Mouse (Mus musculus): ENCODE data around the gene Hira. TPM values are rescaled to one million over a fixed set of nuclear protein-coding genes. Genes with fewer than 3 reads are reported as not detected.
A peak's percentile ranks its signal among the peaks of the same experiment; 100 is the strongest.
"Not testable (repeated sequence)": the region's sequence is repeated elsewhere in the genome, so short reads cannot be mapped to it uniquely, and the experiment has no call there.

Gene Hira
- polyA plus RNA-seq (2016; fragmentation: Nextera tagmentation; extraction: Ambion mirVana) = 28.1 and 29.1 TPM in 2 replicates

DNA sequence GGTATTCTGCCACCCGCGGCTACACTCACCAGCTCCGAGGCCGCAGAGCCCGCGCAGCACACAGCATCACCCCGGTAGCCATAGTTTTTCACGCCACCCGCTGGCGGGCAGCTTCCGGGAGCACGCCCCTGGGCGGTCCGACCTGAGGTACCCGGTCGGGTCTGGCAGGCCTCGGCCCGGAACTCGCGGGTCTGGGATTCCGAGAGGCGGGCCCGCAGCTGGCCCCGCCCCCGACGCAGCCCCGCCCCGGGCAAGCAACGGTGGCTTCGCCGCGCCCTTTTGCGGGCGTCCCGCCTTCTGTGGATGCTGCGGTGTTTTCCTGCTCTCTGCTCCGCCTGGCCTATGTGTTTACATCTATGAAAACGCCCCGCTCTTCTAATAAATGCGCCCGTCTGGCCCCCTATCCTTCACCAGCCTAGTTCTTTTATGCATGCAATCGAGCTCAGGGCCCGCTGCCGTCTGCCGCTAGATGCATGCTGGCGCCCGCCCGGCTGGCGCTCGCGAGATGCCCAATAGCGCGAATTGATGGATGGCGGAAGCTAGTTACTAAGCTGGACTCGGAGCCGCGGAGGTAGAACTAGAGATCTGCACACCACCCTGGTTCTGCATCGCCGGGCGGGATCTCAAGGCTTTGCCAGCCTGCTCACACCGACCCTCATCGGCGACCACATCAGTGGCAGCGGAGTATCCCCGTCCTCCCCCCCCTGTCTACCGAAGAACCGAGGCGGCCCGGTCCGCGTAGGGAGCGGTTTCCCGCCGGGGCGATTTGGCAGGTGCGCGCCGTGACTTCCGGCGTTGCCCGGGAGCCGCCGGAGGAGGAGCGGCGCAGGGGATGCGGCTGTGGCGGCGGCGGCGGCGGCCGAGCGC lies at the start of gene Hira, which contains the start of gene Mrpl40:
Gene Hira, plus strand, starts transcription at position 596 of the 867 bp plus-strand sequence.
Gene Mrpl40, minus strand, starts transcription at position 421 of the 867 bp plus-strand sequence.
- WGBS = under 1% methylated on average over 90 of the region's 93 CpGs
- peaks cover 25% of the 10 kb centered on the region for H3K4me1 ChIP-seq
- H3K4me2 ChIP-seq = peak within 1 kb of the TSS; percentile 78
- peak within 1 kb of the TSS; percentile 97 for H3K27ac ChIP-seq
- peak within 1 kb of the TSS; percentile 89 for H3K4me3 ChIP-seq (replicated peaks)
- H3K27me3 ChIP-seq = no peaks in the 10 kb centered on the region
- H3K9ac ChIP-seq = peak within 1 kb of the TSS; percentile 96
- peaks cover 36% of the 10 kb centered on the region for H3K36me3 ChIP-seq (replicated peaks)
- no peaks in the 10 kb centered on the region for H3K9me3 ChIP-seq
- peak; percentile 93 for ATAC-seq (ENCODE audit: low FRiP score)

DNA sequence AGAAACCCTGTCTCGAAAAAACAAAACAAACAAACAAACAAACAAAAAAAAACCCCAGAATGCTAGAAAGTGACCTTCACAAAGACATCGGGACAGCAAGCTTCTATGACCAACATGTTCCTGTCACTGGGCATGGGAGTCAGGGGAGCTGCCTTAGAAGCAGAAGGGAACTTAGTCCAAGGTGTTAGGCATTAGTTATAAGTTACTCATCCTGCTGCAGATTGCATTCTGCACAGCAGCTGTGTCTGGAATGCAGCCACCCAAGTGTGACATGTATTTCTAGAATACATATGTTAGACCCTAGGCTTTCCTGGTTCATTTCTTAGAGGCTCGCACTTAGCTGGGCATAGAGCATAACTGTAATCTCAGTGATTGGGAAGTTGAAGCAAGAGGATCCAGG lies 48.2 kb upstream of the Hira start:
- no peak overlapping the region for H3K27ac ChIP-seq
- H3K9ac ChIP-seq = no peak overlapping the region
- no peak overlapping the region for H3K4me2 ChIP-seq
- whole genome bisulfite sequencing = 97% methylated on average over 3 of the region's 3 CpGs
- no peak overlapping the region for H3K4me3 ChIP-seq (replicated peaks)
- peaks cover 86% of the 10 kb centered on the region for H3K36me3 ChIP-seq (replicated peaks)
- no peak for ATAC-seq (ENCODE audit: low FRiP score)
- H3K9me3 ChIP-seq = no peaks in the 10 kb centered on the region
- no peaks in the 10 kb centered on the region for H3K4me1 ChIP-seq
- no peaks in the 10 kb centered on the region for H3K27me3 ChIP-seq

DNA sequence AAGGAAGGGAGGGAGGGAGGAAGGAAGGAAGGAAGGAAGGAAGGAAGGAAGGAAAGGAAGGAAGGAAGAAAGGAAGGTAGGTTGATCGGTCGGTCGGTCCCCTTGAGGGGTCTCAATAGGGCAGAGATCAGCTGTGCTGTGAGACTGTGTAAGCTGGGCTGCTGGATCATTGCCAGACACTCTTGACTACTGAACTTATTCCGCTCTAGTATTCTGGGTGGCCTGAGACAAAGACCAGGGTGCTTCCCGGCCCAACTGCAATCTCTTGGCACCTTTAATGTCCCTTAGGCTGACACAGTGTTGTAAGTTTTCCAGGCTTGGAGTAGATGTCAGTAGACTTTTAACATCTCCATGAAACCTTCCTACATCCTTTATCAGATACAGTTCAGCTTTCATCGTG lies 47.7 kb upstream of the Hira start:
- ATAC-seq (ENCODE audit: low FRiP score) = no peak
- WGBS = 97% methylated on average over 6 of the region's 6 CpGs

DNA sequence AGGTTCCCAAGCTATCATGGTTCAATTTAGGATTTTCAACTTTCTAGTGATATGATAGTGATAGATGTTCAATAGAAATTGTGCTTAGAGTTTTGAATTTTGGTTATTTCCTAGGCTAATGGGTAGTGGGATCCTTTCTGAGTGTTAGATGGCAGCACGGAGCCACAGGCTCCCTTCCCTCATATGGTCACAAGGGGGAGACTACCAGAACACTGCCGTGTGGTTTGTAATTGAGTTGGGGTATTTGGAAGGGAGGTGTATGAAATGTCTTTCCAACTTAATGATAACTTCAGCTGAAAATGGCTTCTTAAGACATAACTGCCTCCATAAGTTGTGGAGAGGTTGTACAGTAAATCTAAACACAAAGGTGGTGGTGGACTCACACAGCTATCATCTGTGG lies 43.4 kb upstream of the Hira start:
- Histone ChIP-seq H3K9me3 (no peaks in the 10 kb centered on the region), H3K36me3 (replicated peaks) (peaks cover 57% of the 10 kb centered on the region), H3K27ac (no peak overlapping the region), H3K4me1 (peaks cover 6% of the 10 kb centered on the region), H3K4me2 (no peak overlapping the region), H3K9ac (no peak overlapping the region), H3K4me3 (replicated peaks) (no peak overlapping the region), H3K27me3 (no peaks in the 10 kb centered on the region)
- 80% methylated on average over 2 of the region's 2 CpGs for WGBS
- no peak for ATAC-seq (ENCODE audit: low FRiP score)

More for the DNA sequence above, 47.7 kb upstream of the Hira start:
- Histone ChIP-seq H3K4me3 (replicated peaks) (no peak overlapping the region), H3K4me2 (no peak overlapping the region), H3K36me3 (replicated peaks) (peaks cover 86% of the 10 kb centered on the region), H3K4me1 (no peaks in the 10 kb centered on the region), H3K9me3 (no peaks in the 10 kb centered on the region), H3K27ac (no peak overlapping the region), H3K27me3 (no peaks in the 10 kb centered on the region), H3K9ac (no peak overlapping the region)

DNA sequence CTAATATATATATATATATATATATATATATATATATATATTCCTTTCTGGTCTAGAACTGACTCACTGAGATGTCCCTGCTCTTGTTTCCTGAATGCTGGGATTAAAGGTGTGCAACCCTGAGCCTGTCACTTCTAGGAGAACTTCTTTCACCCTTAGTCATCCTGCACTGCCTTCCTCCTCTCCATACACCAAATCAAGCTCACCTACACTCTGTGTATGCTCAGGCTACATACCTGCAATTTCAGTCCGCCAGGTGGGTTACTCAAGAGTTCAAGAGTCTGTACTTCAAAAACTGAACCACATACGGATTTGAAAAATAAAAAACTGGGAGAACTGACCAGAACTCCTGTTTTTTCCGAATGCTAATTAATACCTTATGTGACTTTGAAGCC lies 40.8 kb upstream of the Hira start:
- 35% methylated on average over 3 of the region's 3 CpGs for WGBS
- Histone ChIP-seq H3K36me3 (replicated peaks) (peaks cover 37% of the 10 kb centered on the region), H3K9ac (peak overlapping the region; percentile 79), H3K9me3 (no peaks in the 10 kb centered on the region), H3K27me3 (no peaks in the 10 kb centered on the region), H3K27ac (no peak overlapping the region), H3K4me2 (peak overlapping the region; percentile 61), H3K4me1 (peaks cover 6% of the 10 kb centered on the region), H3K4me3 (replicated peaks) (peak overlapping the region; percentile 85)
- peak; percentile 39; the same call in 1 of the 2 replicates for ATAC-seq (ENCODE audit: low FRiP score)

GRCm38 (mm10) chr16:18836468-18837208 lies 40.2 kb upstream of the Hira start, which contains the start of the genes 2510002D24Rik and Gm28539:
TSS of gene 2510002D24Rik (plus strand) at chr16:18836578.
TSS of gene Gm28539 (plus strand) at chr16:18836584.
- WGBS = under 1% methylated on average over 45 of the region's 46 CpGs
- no peaks in the 10 kb centered on the region for H3K27me3 ChIP-seq
- H3K4me2 ChIP-seq = peak within 1 kb of the TSS; percentile 61
- peak; percentile 98 for ATAC-seq (ENCODE audit: low FRiP score)
- H3K36me3 ChIP-seq (replicated peaks) = peaks cover 35% of the 10 kb centered on the region
- H3K9me3 ChIP-seq = no peaks in the 10 kb centered on the region
- H3K4me1 ChIP-seq = peaks cover 6% of the 10 kb centered on the region
- peak within 1 kb of the TSS; percentile 79 for H3K9ac ChIP-seq
- H3K4me3 ChIP-seq (replicated peaks) = peak within 1 kb of the TSS; percentile 85
- H3K27ac ChIP-seq = no peak within 1 kb of the TSS

DNA sequence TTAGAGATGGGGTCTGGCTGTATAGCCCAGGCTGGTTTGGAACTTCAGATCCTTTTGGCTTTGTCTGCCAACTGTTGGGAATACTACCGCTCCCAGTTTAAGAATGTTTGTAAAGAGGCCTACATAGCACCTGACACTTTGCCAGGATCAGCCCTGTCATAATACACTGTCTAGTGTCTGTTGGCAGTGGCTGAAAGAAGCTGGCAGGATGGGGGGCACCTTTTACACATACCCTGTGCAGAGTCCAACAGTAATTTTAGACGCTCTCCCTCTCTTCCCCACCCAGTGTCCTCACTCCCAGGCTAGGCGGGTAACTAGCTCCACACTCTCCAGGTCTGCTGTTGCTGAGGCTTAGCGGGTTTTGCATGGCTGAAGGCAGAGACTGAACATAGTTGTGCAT lies 38.5 kb upstream of the Hira start:
- H3K9me3 ChIP-seq = no peaks in the 10 kb centered on the region
- H3K36me3 ChIP-seq (replicated peaks) = peaks cover 25% of the 10 kb centered on the region
- H3K27me3 ChIP-seq = no peaks in the 10 kb centered on the region
- no peak overlapping the region for H3K9ac ChIP-seq
- no peak for ATAC-seq (ENCODE audit: low FRiP score)
- H3K4me3 ChIP-seq (replicated peaks) = no peak overlapping the region
- peaks cover 6% of the 10 kb centered on the region for H3K4me1 ChIP-seq
- no peak overlapping the region for H3K4me2 ChIP-seq
- WGBS = 95% methylated on average over 4 of the region's 4 CpGs
- no peak overlapping the region for H3K27ac ChIP-seq

- ATAC-seq (ENCODE audit: low FRiP score) = no peak
- H3K36me3 ChIP-seq (replicated peaks) = no peaks in the 10 kb centered on the region
- H3K27me3 ChIP-seq = no peaks in the 10 kb centered on the region
- no peak overlapping the region for H3K27ac ChIP-seq
- WGBS = 88% methylated on average over 15 of the region's 15 CpGs
- H3K4me2 ChIP-seq = no peak overlapping the region
- no peaks in the 10 kb centered on the region for H3K9me3 ChIP-seq
- no peak overlapping the region for H3K4me3 ChIP-seq (replicated peaks)
- H3K9ac ChIP-seq = no peak overlapping the region
- H3K4me1 ChIP-seq = no peaks in the 10 kb centered on the region
Measured at GRCm38 (mm10) chr16:18846301-18846820, 30.5 kb upstream of the Hira start.

- 93% methylated on average over 15 of the region's 17 CpGs for WGBS
- ATAC-seq (ENCODE audit: low FRiP score) = not testable (repeated sequence)
Measured at GRCm38 (mm10) chr16:18849521-18850190, 27.2 kb upstream of the Hira start.

DNA sequence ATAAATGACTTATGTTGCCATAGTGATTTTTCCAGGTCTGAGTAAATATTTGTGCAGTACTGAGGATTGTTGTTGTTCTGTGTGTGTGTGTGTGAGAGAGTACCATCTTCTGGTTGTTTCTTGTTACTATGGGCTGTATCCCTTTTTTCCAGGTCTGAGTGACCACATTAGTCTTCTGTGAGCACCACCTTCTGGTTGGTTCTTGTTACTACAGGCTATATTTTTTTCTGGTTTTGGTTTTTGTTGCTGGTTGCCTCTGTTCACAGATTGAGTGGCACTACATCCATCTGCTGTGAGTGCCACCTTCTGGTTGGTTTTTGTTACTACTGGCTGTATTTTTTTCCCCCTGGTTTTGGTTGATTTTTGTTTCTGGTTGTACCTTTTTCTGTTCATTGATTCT lies 18.3 kb upstream of the Hira start:
- ATAC-seq (ENCODE audit: low FRiP score) = no peak
- 0 out of 2 replicates have a peak, but pooled peaks cover 3% of the 10 kb centered on the region for H3K9me3 ChIP-seq
- H3K4me1 ChIP-seq = no peaks in the 10 kb centered on the region

More at GRCm38 (mm10) chr16:18849521-18850190, 27.2 kb upstream of the Hira start:
- H3K9ac ChIP-seq; H3K36me3 ChIP-seq (replicated peaks); H3K4me1 ChIP-seq; H3K9me3 ChIP-seq; H3K4me3 ChIP-seq (replicated peaks); H3K27ac ChIP-seq; H3K4me2 ChIP-seq; H3K27me3 ChIP-seq: not testable (repeated sequence)

GRCm38 (mm10) chr16:18860186-18860585 lies 16.7 kb upstream of the Hira start:
- no peaks in the 10 kb centered on the region for H3K27me3 ChIP-seq
- no peaks in the 10 kb centered on the region for H3K36me3 ChIP-seq (replicated peaks)
- H3K27ac ChIP-seq = no peak overlapping the region
- H3K9me3 ChIP-seq = 0 out of 2 replicates have a peak, but pooled peaks cover 3% of the 10 kb centered on the region
- no peaks in the 10 kb centered on the region for H3K4me1 ChIP-seq
- ATAC-seq (ENCODE audit: low FRiP score) = no peak
- WGBS = 79% methylated on average over 1 of the region's 1 CpGs
- H3K9ac ChIP-seq = no peak overlapping the region
- no peak overlapping the region for H3K4me3 ChIP-seq (replicated peaks)
- H3K4me2 ChIP-seq = no peak overlapping the region

More for the DNA sequence above, 18.3 kb upstream of the Hira start:
- Histone ChIP-seq H3K36me3 (replicated peaks) (no peaks in the 10 kb centered on the region), H3K4me2 (no peak overlapping the region), H3K27ac (no peak overlapping the region), H3K27me3 (no peaks in the 10 kb centered on the region), H3K4me3 (replicated peaks) (no peak overlapping the region), H3K9ac (no peak overlapping the region)

- 88% methylated on average over 1 of the region's 1 CpGs for WGBS
- not testable (repeated sequence) for H3K9ac ChIP-seq; H3K27ac ChIP-seq; ATAC-seq (ENCODE audit: low FRiP score); H3K4me1 ChIP-seq; H3K9me3 ChIP-seq; H3K27me3 ChIP-seq; H3K4me2 ChIP-seq; H3K4me3 ChIP-seq (replicated peaks)
- peaks cover 37% of the 10 kb centered on the region for H3K36me3 ChIP-seq (replicated peaks)
Measured at GRCm38 (mm10) chr16:18870495-18870894, 6.3 kb upstream of the Hira start.
